Mouse (Mus musculus) spleen, postnatal 14 days (tissue): ENCODE measurements around the gene Cfap61.

ENCODE experiments used
- DNase-seq, 2 experiments: peaks; one replicate each; pipeline ENCODE4 v3.0.0; 2021 to 2022; ENCODE audit warnings: low spot score in 2 of 2

Gene Cfap61

GRCm38 (mm10) chr2:146147801-146148200 is 213.2 kb downstream of the Cfap61 start:
- DNase-seq = no peak

- DNase-seq = no peak
Measured at GRCm38 (mm10) chr2:146149206-146149974, 214.8 kb downstream of the Cfap61 start.

- DNase-seq = no peak
Measured at GRCm38 (mm10) chr2:146168017-146168803, 233.6 kb downstream of the Cfap61 start.

GRCm38 (mm10) chr2:146169492-146169891 is 234.9 kb downstream of the Cfap61 start:
- no peak for DNase-seq

GRCm38 (mm10) chr2:146172106-146172505 is 237.5 kb downstream of the Cfap61 start:
- DNase-seq = no peak

GRCm38 (mm10) chr2:146174173-146174572 is 239.6 kb downstream of the Cfap61 start:
- DNase-seq = no peak

- no peak for DNase-seq
Measured at GRCm38 (mm10) chr2:146178718-146179117, 244.1 kb downstream of the Cfap61 start.

GRCm38 (mm10) chr2:146183830-146184793 is 249.5 kb downstream of the Cfap61 start:
- no peak for DNase-seq

GRCm38 (mm10) chr2:146196126-146196525 is 261.5 kb downstream of the Cfap61 start:
- no peak for DNase-seq

GRCm38 (mm10) chr2:146197947-146198346 is 263.4 kb downstream of the Cfap61 start:
- no peak for DNase-seq

- DNase-seq = no peak
Measured at GRCm38 (mm10) chr2:146210968-146211367, 276.4 kb downstream of the Cfap61 start.

- no peak for DNase-seq
Measured at GRCm38 (mm10) chr2:146214715-146215114, 280.1 kb downstream of the Cfap61 start.

GRCm38 (mm10) chr2:146216111-146217064 is 281.8 kb downstream of the Cfap61 start:
- no peak for DNase-seq

GRCm38 (mm10) chr2:146217227-146217980 is 282.8 kb downstream of the Cfap61 start:
- no peak for DNase-seq

GRCm38 (mm10) chr2:146218161-146218691 is 283.6 kb downstream of the Cfap61 start:
- no peak for DNase-seq

- DNase-seq = no peak
Measured at GRCm38 (mm10) chr2:146218881-146219535, 284.4 kb downstream of the Cfap61 start.

- DNase-seq = no peak
Measured at GRCm38 (mm10) chr2:146219791-146220190, 285.2 kb downstream of the Cfap61 start.

- no peak for DNase-seq
Measured at GRCm38 (mm10) chr2:146220591-146221075, 286.0 kb downstream of the Cfap61 start.
